Mouse (Mus musculus): Measurements from ENCODE around the gene Ccl12.

Ccl12 gene

GRCm38 (mm10) chr11:82101529-82101928, at the start of gene Ccl12:
Gene Ccl12 (plus strand): TSS chr11:82101845.
- no peak for DNase-seq (ENCODE audit: low spot score)

- DNase-seq (ENCODE audit: low spot score) = no peak
These were observed 47.8 kb upstream of the Ccl12 start for GRCm38 (mm10) chr11:82053849-82054248.

GRCm38 (mm10) chr11:82057646-82058045, 44.0 kb upstream of the Ccl12 start, which contains the start of gene Ccl11:
Gene Ccl11 (plus strand): TSS chr11:82057823.
- no peak for DNase-seq (ENCODE audit: low spot score)

GRCm38 (mm10) chr11:82062226-82062625, 39.4 kb upstream of the Ccl12 start:
- no peak for DNase-seq (ENCODE audit: low spot score)

- DNase-seq (ENCODE audit: low spot score) = no peak
These were observed 38.2 kb upstream of the Ccl12 start for GRCm38 (mm10) chr11:82063454-82063853.

GRCm38 (mm10) chr11:82066953-82067571, 34.6 kb upstream of the Ccl12 start:
- DNase-seq (ENCODE audit: low spot score) = no peak

GRCm38 (mm10) chr11:82071076-82071475, 30.6 kb upstream of the Ccl12 start:
- no peak for DNase-seq (ENCODE audit: low spot score)

GRCm38 (mm10) chr11:82072374-82072773, 29.3 kb upstream of the Ccl12 start:
- no peak for DNase-seq (ENCODE audit: low spot score)

- DNase-seq (ENCODE audit: low spot score) = no peak
These were observed 28.7 kb upstream of the Ccl12 start for GRCm38 (mm10) chr11:82072984-82073383.

GRCm38 (mm10) chr11:82073686-82074085, 28.0 kb upstream of the Ccl12 start:
- no peak for DNase-seq (ENCODE audit: low spot score)

- DNase-seq (ENCODE audit: low spot score) = no peak
These were observed 24.6 kb upstream of the Ccl12 start for GRCm38 (mm10) chr11:82077031-82077430.

GRCm38 (mm10) chr11:82078136-82078730, 23.4 kb upstream of the Ccl12 start:
- DNase-seq (ENCODE audit: low spot score) = no peak

- DNase-seq (ENCODE audit: low spot score) = no peak
These were observed 20.8 kb upstream of the Ccl12 start for GRCm38 (mm10) chr11:82080865-82081264.

- DNase-seq (ENCODE audit: low spot score) = no peak
These were observed 17.3 kb upstream of the Ccl12 start for GRCm38 (mm10) chr11:82084360-82084759.

GRCm38 (mm10) chr11:82099511-82100323, 1.9 kb upstream of the Ccl12 start:
- DNase-seq (ENCODE audit: low spot score) = no peak

- no peak for DNase-seq (ENCODE audit: low spot score)
These were observed 558 bp upstream of the Ccl12 start for GRCm38 (mm10) chr11:82101087-82101486.

- DNase-seq (ENCODE audit: low spot score) = no peak
These were observed 8.0 kb downstream of the Ccl12 start for GRCm38 (mm10) chr11:82109611-82110010.

- DNase-seq (ENCODE audit: low spot score) = no peak
These were observed 9.0 kb downstream of the Ccl12 start for GRCm38 (mm10) chr11:82110372-82111248.

- no peak for DNase-seq (ENCODE audit: low spot score)
These were observed 13.2 kb downstream of the Ccl12 start, which contains the start of gene Ccl8 for GRCm38 (mm10) chr11:82114885-82115284. Gene Ccl8 (plus strand): TSS chr11:82115185.

- no peak for DNase-seq (ENCODE audit: low spot score)
These were observed 14.4 kb downstream of the Ccl12 start for GRCm38 (mm10) chr11:82116041-82116440.

- no peak for DNase-seq (ENCODE audit: low spot score)
These were observed 31.3 kb downstream of the Ccl12 start for GRCm38 (mm10) chr11:82132977-82133376.

GRCm38 (mm10) chr11:82136196-82136595, 34.6 kb downstream of the Ccl12 start:
- DNase-seq (ENCODE audit: low spot score) = no peak

All from yolk sac, embryonic 10.5 days (tissue).